ENCODE assay signal across 7 mouse cellular contexts in the genomic region with DNA sequence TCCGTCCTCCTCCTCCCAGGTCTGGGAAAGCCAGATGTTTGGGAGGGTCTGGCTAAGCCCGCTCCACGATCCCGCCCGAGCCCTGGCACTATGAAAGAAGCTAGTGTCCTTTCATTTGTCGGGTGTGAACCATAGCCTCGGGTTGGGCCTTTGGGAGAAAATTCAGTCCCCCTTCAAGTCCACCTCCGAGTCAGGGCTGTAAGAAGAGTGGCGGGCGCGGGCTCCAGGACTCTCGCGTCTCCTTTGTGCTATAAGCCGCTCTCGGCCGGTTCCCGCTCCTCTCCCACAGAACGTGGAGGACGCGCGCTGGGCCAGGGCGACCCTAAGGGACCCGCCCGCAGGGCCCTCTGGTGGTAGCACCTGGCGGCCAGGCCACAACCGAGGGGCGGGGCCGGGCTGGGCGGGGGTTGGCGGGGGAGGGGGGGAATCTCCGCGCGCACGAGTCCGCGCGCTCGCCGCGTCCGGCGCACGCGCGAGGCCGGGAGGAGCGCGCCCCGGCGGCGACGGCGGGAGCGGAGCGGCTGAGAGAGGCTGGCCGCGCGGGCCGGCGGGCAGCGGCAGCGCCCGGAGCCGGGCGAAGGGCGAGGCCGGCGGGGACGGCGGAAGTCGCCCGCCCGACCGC. TPM values are rescaled to one million over a fixed set of nuclear protein-coding genes. Genes with fewer than 3 reads are reported as not detected.
A peak's percentile ranks its signal among the peaks of the same experiment; 100 is the strongest.
DNase-seq lines count a peak whose midpoint lies in the region; ATAC-seq lines count a peak whose summit lies in the region.

Gene Mpp6, plus strand, starts transcription at position 485 of the 622 bp plus-strand sequence.

- peak; percentile 94 for ATAC-seq in intestine, embryonic 16.5 days
- peak; percentile 95 for ATAC-seq in midbrain, embryonic 12.5 days (ENCODE audit: low FRiP score, low read depth)

- WGBS in intestine, embryonic 16.5 days: under 1% methylated on average over 60 of the region's 74 CpGs
- under 1% methylated on average over 66 of the region's 74 CpGs for WGBS in limb, embryonic 10.5 days
- WGBS in midbrain, embryonic 12.5 days: under 1% methylated on average over 50 of the region's 74 CpGs

- H3K4me1 ChIP-seq in intestine, embryonic 16.5 days (ENCODE audit: control insufficient read depth, insufficient read depth, low read length): 0 out of 2 replicates have a peak, but pooled peaks cover 3% of the 10 kb centered on the region
- H3K4me1 ChIP-seq in limb, embryonic 10.5 days: peaks cover 24% of the 10 kb centered on the region
- peaks cover 14% of the 10 kb centered on the region for H3K4me1 ChIP-seq in midbrain, embryonic 12.5 days

- H3K36me3 ChIP-seq in intestine, embryonic 16.5 days (ENCODE audit: control insufficient read depth, insufficient read depth, low read length): no peaks in the 10 kb centered on the region
- H3K36me3 ChIP-seq in limb, embryonic 10.5 days: no peaks in the 10 kb centered on the region
- no peaks in the 10 kb centered on the region for H3K36me3 ChIP-seq in midbrain, embryonic 12.5 days

- peak within 1 kb of the TSS; percentile 68 for H3K4me2 ChIP-seq in intestine, embryonic 16.5 days (ENCODE audit: low read depth, low read length)
- H3K4me2 ChIP-seq in midbrain, embryonic 12.5 days (replicated peaks): peak within 1 kb of the TSS; percentile 73

- H3K27me3 ChIP-seq in intestine, embryonic 16.5 days (replicated peaks; ENCODE audit: control insufficient read depth, insufficient read depth, low read length): no peaks in the 10 kb centered on the region
- H3K27me3 ChIP-seq in limb, embryonic 10.5 days (ENCODE audit: low read depth, poor library complexity, severe bottlenecking): peaks cover 11% of the 10 kb centered on the region; the same call in 1 of the 2 replicates
- peaks cover 3% of the 10 kb centered on the region; the same call in 1 of the 2 replicates for H3K27me3 ChIP-seq in midbrain, embryonic 12.5 days

- DNase-seq in adrenal gland, adult 8-10 months: peak; percentile 58
- peak; percentile 94 for DNase-seq in embryo, embryonic 9.5 days (ENCODE audit: extremely low spot score)
- peak; percentile 68 to 81 for DNase-seq in gastrocnemius, postnatal 4 days (ENCODE audit: low spot score in 2 of 2)
- DNase-seq in limb, embryonic 10.5 days (ENCODE audit: low spot score): peak; percentile 97
- DNase-seq in skeletal muscle tissue, adult 2 months (ENCODE audit: low read depth, low spot score): peak; percentile 64

- H3K27ac ChIP-seq in intestine, embryonic 16.5 days (ENCODE audit: low read length): peak within 1 kb of the TSS; percentile 77
- H3K27ac ChIP-seq in limb, embryonic 10.5 days: peak within 1 kb of the TSS; percentile 96
- peak within 1 kb of the TSS; percentile 76 for H3K27ac ChIP-seq in midbrain, embryonic 12.5 days (replicated peaks)

- peak within 1 kb of the TSS; percentile 92 for H3K9ac ChIP-seq in intestine, embryonic 16.5 days (ENCODE audit: low read depth, low read length)
- peak within 1 kb of the TSS; percentile 91 for H3K9ac ChIP-seq in midbrain, embryonic 12.5 days (replicated peaks)

- no peaks in the 10 kb centered on the region for H3K9me3 ChIP-seq in intestine, embryonic 16.5 days (ENCODE audit: control insufficient read depth, low read length)
- H3K9me3 ChIP-seq in limb, embryonic 10.5 days (replicated peaks): no peaks in the 10 kb centered on the region
- no peaks in the 10 kb centered on the region for H3K9me3 ChIP-seq in midbrain, embryonic 12.5 days

- peak within 1 kb of the TSS; percentile 82 for H3K4me3 ChIP-seq in intestine, embryonic 16.5 days (ENCODE audit: low read length)
- peak within 1 kb of the TSS; percentile 85 for H3K4me3 ChIP-seq in limb, embryonic 10.5 days
- H3K4me3 ChIP-seq in midbrain, embryonic 12.5 days: peak within 1 kb of the TSS; percentile 86

RNA-seq across cellular contexts. Expression of gene Mpp6, which starts in this region (rescaled TPM):
- 10 to 100 TPM; 20.4 to 24.7 (median 21.1) TPM for total RNA-seq in adrenal gland, adult 8-10 months (2022)
- total RNA-seq in gastrocnemius, postnatal 4 days (2021): 100 to 1,000 TPM; 126 to 157 TPM
- polyA plus RNA-seq in intestine, embryonic 16.5 days (2015; fragmentation: Nextera tagmentation; extraction: Ambion mirVana): 34.5 and 40.6 TPM in 2 replicates
- 75.8 and 83.3 TPM in 2 replicates for polyA plus RNA-seq in limb, embryonic 10.5 days (2016; fragmentation: Nextera tagmentation; extraction: Ambion mirVana)
- polyA plus RNA-seq in midbrain, embryonic 12.5 days (2016; fragmentation: Nextera tagmentation; extraction: Ambion mirVana): 69.0 and 76.1 TPM in 2 replicates

Comparison
In these comparisons a context has a peak if more than half of its experiments do, and no peak if none do; other contexts are left out.
1. Peak in every context shown above with its lines: DNase-seq, ATAC-seq, H3K4me3 ChIP-seq and H3K27ac ChIP-seq.
2. RNA of gene Mpp6 (total RNA-seq): 126 to 157 TPM in gastrocnemius, postnatal 4 days; 20.4 to 24.7 TPM in adrenal gland, adult 8-10 months; every median in the first group is over 4 times any median in the second.